Mouse (Mus musculus): ENCODE data around the gene Vmp1. TPM values are rescaled to one million over a fixed set of nuclear protein-coding genes. Genes with fewer than 3 reads are reported as not detected.

Vmp1 gene
- polyA plus RNA-seq, 1 experiment = 65.3 TPM

DNA sequence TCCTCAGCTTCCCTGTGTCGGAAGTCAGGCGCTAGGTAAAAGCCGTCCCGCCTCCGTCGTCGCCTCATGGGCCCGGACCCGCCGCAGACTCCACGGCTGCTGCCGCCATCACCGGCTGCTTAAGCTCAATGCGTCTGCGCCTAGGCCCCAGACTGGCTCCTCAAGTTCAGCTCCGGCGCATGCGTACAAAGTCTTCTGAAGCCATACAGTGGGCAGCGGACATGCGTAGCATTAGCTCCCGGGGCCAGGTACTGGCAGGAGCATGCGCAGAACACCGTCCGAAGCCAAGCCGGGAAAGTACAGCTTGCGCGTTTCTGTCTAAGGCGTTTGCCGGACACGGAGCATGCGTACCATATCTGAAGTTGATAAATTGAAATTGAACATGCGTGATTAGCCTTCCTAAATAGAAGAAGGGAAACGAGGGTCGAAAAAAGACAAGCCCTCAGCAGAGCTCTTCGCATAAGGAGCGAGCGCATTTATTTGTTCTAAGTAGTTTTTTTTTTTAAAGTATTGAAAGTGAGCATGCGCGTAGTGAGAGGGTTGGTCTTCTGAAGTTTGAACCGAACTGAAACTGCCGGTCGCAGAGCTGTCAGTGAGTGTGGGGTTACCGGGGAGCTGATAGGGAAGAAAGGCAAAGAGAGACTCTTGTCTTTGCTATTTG, 138.9 kb downstream of the Vmp1 start, which contains the start of the genes Rps6kb1 and Tubd1:
Gene Rps6kb1 (minus strand): TSS at position 167 of the 661 bp plus-strand sequence.
Gene Tubd1 (plus strand): TSS at position 353 of the 661 bp plus-strand sequence.
- TF ChIP-seq CTCF (IDR thresholded peaks at IDR 0.05; ENCODE audit: insufficient read depth, low read length) = no peak
- peak; percentile 95 for TF ChIP-seq POLR2A (IDR thresholded peaks at IDR 0.05; ENCODE audit: borderline replicate concordance, extremely low read depth, low read depth, low read length)
- DNase-seq = peak; percentile 96
- under 1% methylated on average over 43 of the region's 43 CpGs for WGBS
- H3K4me3 ChIP-seq (replicated peaks; ENCODE audit: extremely low read depth, low read depth, low read length) = peak within 1 kb of the TSS; percentile 97
- peaks cover 4% of the 10 kb centered on the region for H3K4me1 ChIP-seq (ENCODE audit: control insufficient read depth, insufficient read depth, low read length)

DNA sequence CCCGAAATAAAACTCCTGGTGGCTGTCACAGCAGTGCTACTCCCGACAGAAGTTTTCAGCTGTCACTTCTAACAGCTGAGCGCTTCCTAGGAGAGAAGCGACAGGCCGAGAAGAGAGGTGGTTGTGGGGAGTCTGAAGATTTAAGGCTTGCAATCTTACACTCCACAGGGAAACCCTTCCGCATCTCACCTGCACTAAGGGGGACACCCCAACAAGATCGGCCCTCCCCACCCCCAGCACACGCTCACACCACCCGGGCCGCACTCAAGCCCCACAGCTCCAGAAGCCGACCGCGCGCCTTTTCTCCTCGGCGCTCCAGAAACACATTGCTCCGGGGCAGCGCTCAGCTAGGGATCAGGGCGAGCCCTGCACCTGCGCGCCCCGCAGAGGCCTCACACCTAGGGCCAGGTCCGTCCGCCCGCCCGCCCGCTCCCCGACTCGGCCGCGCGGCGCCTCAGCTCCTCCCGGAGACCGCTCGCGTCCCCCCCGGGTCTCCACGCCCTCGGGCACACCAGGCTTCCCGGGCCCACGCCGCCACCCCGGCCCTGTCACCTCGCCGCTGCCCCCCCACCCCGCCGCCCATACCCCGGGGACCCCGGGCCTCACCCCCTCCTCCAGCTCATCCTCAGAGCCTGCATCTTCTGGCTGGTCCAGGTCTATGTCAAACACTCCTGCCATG, 139.5 kb downstream of the Vmp1 start:
- under 1% methylated on average over 50 of the region's 50 CpGs for WGBS
- DNase-seq = no peak
- H3K4me1 ChIP-seq (ENCODE audit: control insufficient read depth, insufficient read depth, low read length) = peaks cover 4% of the 10 kb centered on the region
- TF ChIP-seq CTCF (IDR thresholded peaks at IDR 0.05; ENCODE audit: insufficient read depth, low read length) (no peak), POLR2A (IDR thresholded peaks at IDR 0.05; ENCODE audit: borderline replicate concordance, extremely low read depth, low read depth, low read length) (no peak)
- peak overlapping the region; percentile 97 for H3K4me3 ChIP-seq (replicated peaks; ENCODE audit: extremely low read depth, low read depth, low read length)

- Histone ChIP-seq H3K4me3 (replicated peaks; ENCODE audit: extremely low read depth, low read depth, low read length) (no peak overlapping the region), H3K4me1 (ENCODE audit: control insufficient read depth, insufficient read depth, low read length) (peaks cover 4% of the 10 kb centered on the region)
- TF ChIP-seq POLR2A (IDR thresholded peaks at IDR 0.05; ENCODE audit: borderline replicate concordance, extremely low read depth, low read depth, low read length) (no peak), CTCF (IDR thresholded peaks at IDR 0.05; ENCODE audit: insufficient read depth, low read length) (no peak)
- no peak for DNase-seq
- 70% methylated on average over 1 of the region's 1 CpGs for WGBS
Measured at GRCm38 (mm10) chr11:86542851-86543250, 140.8 kb downstream of the Vmp1 start.

GRCm38 (mm10) chr11:86540476-86540845, 143.2 kb downstream of the Vmp1 start:
- H3K4me3 ChIP-seq (replicated peaks; ENCODE audit: extremely low read depth, low read depth, low read length) = no peak overlapping the region
- no peak for DNase-seq
- H3K4me1 ChIP-seq (ENCODE audit: control insufficient read depth, insufficient read depth, low read length) = peaks cover under 1% of the 10 kb centered on the region
- WGBS = 51% methylated on average over 2 of the region's 2 CpGs
- TF ChIP-seq POLR2A (IDR thresholded peaks at IDR 0.05; ENCODE audit: borderline replicate concordance, extremely low read depth, low read depth, low read length) (no peak), CTCF (IDR thresholded peaks at IDR 0.05; ENCODE audit: insufficient read depth, low read length) (no peak)

DNA sequence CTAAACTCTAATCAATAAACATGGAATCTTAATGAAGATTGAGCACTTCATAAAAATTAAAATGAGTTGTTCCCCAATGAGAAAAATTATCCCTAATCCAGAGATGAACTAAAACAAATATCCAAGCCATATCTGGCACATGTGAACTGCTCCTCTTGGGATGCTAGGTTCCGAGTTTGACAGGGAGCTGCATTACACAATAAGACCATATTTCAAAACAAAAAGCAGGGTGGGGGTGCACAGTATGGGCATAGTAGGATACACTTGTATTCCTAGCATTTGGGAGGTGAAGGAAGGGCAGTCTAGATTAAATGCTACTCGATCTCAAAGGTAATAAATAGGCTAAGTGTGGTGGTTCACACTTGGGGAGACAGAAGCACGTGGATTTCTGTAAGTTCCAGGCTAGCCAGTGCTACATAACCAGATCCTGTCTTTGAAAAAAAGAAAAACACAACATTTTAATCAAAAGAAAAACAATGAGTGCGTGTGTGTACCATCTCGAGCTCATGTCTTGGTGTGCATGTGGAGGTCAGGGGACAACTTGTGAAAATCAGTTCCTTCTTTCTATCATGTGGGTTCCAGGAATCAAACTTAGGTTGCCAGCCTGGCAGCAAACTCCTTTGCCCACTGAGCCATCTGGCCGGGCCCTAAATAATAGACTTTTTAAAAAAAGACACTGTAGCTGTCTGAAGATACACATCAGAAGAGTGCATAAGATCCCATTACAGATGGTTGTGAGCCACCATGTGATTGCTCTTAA, 143.7 kb downstream of the Vmp1 start:
- 67% methylated on average over 6 of the region's 6 CpGs for WGBS
- TF ChIP-seq CTCF (IDR thresholded peaks at IDR 0.05; ENCODE audit: insufficient read depth, low read length) (no peak), POLR2A (IDR thresholded peaks at IDR 0.05; ENCODE audit: borderline replicate concordance, extremely low read depth, low read depth, low read length) (no peak)
- no peak for DNase-seq
- Histone ChIP-seq H3K4me3 (replicated peaks; ENCODE audit: extremely low read depth, low read depth, low read length) (no peak overlapping the region), H3K4me1 (ENCODE audit: control insufficient read depth, insufficient read depth, low read length) (no peaks in the 10 kb centered on the region; the same call in none of the 2 replicates)

DNA sequence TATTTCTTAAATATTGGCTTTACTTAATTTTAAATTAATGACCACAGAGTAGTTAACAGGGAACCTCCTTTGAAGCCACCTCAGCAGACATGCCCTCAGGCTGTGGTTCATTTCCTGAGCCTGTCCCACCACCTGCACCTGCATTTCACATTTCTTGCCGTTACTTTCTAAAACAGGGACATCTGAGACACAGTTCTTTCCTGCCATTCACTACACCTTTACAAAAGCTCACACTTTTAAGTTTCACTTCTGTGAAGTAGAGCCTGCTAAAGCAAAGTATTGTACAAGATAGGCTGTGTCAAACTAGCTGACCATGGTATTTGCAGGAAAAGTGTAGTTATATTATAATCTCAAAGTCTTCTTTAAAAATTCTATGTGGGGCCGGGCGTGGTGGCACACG, 144.8 kb downstream of the Vmp1 start:
- no peak overlapping the region for H3K4me3 ChIP-seq (replicated peaks; ENCODE audit: extremely low read depth, low read depth, low read length)
- TF ChIP-seq POLR2A (IDR thresholded peaks at IDR 0.05; ENCODE audit: borderline replicate concordance, extremely low read depth, low read depth, low read length) = no peak
- no peak for TF ChIP-seq CTCF (IDR thresholded peaks at IDR 0.05; ENCODE audit: insufficient read depth, low read length)
- no peaks in the 10 kb centered on the region; the same call in none of the 2 replicates for H3K4me1 ChIP-seq (ENCODE audit: control insufficient read depth, insufficient read depth, low read length)
- DNase-seq = no peak
- 84% methylated on average over 4 of the region's 4 CpGs for WGBS

DNA sequence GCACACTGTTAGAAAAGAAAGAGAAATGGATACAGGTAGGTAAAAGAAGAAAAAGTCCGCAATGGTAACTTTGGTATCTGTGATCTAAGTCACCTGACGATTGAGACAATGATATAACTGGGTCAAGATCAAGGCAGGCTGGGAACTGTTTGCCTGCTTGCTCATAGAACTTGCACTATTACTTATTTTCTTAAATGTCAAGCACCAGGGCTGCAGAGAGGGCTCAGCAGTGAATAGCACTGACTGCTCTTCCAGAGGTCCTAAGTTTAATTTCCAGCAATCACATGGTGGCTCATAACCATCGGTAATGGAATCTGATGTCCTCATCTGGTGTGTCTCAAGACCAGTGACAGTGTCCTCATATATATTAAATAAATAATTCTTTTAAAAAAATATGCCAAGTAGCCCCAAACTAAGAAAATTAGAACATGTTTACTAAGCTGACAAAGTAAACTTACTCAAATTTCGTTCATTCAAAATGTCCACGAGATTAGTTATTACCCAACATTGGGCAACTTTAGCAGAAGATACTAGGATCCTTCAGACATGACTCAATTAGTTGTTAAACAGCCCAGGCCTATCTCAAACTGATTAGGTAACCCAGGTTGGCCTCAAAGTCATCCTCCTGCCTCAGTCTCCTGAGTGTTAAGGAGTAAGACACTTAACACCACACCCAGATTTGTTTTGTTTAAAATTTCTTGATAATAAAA, 149.3 kb downstream of the Vmp1 start:
- TF ChIP-seq CTCF (IDR thresholded peaks at IDR 0.05; ENCODE audit: insufficient read depth, low read length) = no peak
- no peak for TF ChIP-seq POLR2A (IDR thresholded peaks at IDR 0.05; ENCODE audit: borderline replicate concordance, extremely low read depth, low read depth, low read length)
- WGBS = 79% methylated on average over 5 of the region's 5 CpGs

More for the DNA sequence above, 149.3 kb downstream of the Vmp1 start:
- H3K4me3 ChIP-seq (replicated peaks; ENCODE audit: extremely low read depth, low read depth, low read length) = no peak overlapping the region
- no peak for DNase-seq
- peaks cover 2% of the 10 kb centered on the region for H3K4me1 ChIP-seq (ENCODE audit: control insufficient read depth, insufficient read depth, low read length)

Other genes starting within 250 kb of the Vmp1 start
- 4.1 and 4.4 TPM in 2 replicates for gene Rnft1, start 199.2 kb downstream of the Vmp1 start, polyA plus RNA-seq (2012; rRNA removed)
- gene Rps6kb1, start 139.0 kb downstream of the Vmp1 start, polyA plus RNA-seq (2012; rRNA removed) = 5.3 and 7.4 TPM in 2 replicates
- 2.6 and 4.0 TPM in 2 replicates for gene Tubd1, start 138.8 kb downstream of the Vmp1 start, polyA plus RNA-seq (2012; rRNA removed)
- gene Ptrh2, start 149 bp upstream of the Vmp1 start, polyA plus RNA-seq (2012; rRNA removed) = 2.2 and 3.8 TPM in 2 replicates
- 63.0 and 84.5 TPM in 2 replicates for gene Cltc, start 73.7 kb upstream of the Vmp1 start, polyA plus RNA-seq (2012; rRNA removed)
- 3.8 and 4.4 TPM in 2 replicates for gene Dhx40, start 123.9 kb upstream of the Vmp1 start, polyA plus RNA-seq (2012; rRNA removed)

All from lung, adult 2 months (tissue).